ENCODE assay signal across 8 mouse cellular contexts in the genomic region with DNA sequence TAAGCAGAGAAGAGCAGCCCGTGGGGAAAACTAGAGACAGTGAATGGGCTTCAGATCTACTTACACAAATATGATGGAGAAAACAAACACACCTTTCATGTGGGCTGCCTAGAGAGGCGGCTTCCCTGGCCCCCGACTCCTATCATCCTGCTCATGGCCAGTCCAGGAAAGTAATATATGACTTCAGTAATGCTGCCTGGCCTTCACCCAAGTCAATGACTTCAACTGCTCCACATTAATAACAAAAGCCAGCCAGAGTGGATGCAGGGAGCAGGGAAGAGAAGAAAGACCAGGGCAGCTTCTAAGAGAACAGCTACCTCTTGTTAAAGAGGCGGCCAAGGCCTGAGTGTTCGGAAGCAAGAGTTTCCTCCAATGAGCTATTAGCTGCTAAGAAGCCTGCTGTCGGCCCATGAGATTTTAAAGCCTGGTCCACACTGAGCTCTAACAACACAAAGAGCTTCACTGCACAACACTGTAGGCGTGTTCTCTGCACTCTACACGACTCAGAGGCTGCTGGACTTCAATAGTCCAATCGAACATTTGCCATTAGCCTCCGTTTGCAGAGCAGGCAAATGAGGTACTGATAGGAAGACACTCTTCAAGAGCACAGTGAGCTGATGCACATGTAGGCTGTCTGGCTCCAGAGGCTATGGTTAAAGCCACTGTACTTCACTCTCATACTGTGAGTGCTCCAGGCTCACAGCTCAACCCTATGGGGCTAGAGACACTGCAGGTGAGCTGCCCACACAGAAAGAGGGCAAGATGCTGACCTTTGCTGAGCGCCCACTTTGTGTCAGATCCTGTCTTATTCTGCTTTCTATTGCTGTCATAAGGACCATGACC. TPM values are rescaled to one million over a fixed set of nuclear protein-coding genes. Genes with fewer than 3 reads are reported as not detected.
A peak's percentile ranks its signal among the peaks of the same experiment; 100 is the strongest.
DNase-seq lines count a peak whose midpoint lies in the region; ATAC-seq and TF ChIP-seq lines count a peak whose summit lies in the region.

No protein-coding gene starts in this region.

- H3K4me3 ChIP-seq in layer of hippocampus, adult 2 months = no peak overlapping the region
- H3K4me3 ChIP-seq in hindbrain, embryonic 13.5 days = no peak overlapping the region
- no peak overlapping the region for H3K4me3 ChIP-seq in neural tube, embryonic 12.5 days

- peak overlapping the region; percentile 76 for H3K27ac ChIP-seq in layer of hippocampus, adult 2 months
- H3K27ac ChIP-seq in hindbrain, embryonic 13.5 days = peak overlapping the region; percentile 70
- no peak overlapping the region for H3K27ac ChIP-seq in neural tube, embryonic 12.5 days

- peak overlapping the region; percentile 13; the same call in 1 of the 2 replicates for H3K4me2 ChIP-seq in hindbrain, embryonic 13.5 days
- no peak overlapping the region for H3K4me2 ChIP-seq in neural tube, embryonic 12.5 days (replicated peaks)

- H3K9me3 ChIP-seq in hindbrain, embryonic 13.5 days = no peaks in the 10 kb centered on the region
- H3K9me3 ChIP-seq in neural tube, embryonic 12.5 days = no peaks in the 10 kb centered on the region

- DNase-seq in layer of hippocampus, adult 2 months (ENCODE audit: low spot score in 2 of 2) = no peak
- DNase-seq in layer of hippocampus, postnatal 14 days (ENCODE audit: low spot score in 2 of 2) = no peak
- DNase-seq in brain, embryonic 14.5 days (ENCODE audit: low read depth) = peak; percentile 63
- no peak for DNase-seq in thymus, postnatal 0 days (ENCODE audit: low spot score)
- no peak for DNase-seq in right cerebral cortex, postnatal 10 days (ENCODE audit: low spot score in 2 of 2)
- no peak for DNase-seq in cerebellum, adult 9-10 months

- 61% methylated on average over 11 of the region's 11 CpGs for WGBS in hindbrain, embryonic 13.5 days
- WGBS in neural tube, embryonic 12.5 days = 58% methylated on average over 11 of the region's 11 CpGs

- H3K27me3 ChIP-seq in hindbrain, embryonic 13.5 days = no peaks in the 10 kb centered on the region
- H3K27me3 ChIP-seq in neural tube, embryonic 12.5 days (replicated peaks) = no peaks in the 10 kb centered on the region

- ATAC-seq in hindbrain, embryonic 13.5 days (ENCODE audit: low FRiP score) = peak; percentile 66
- ATAC-seq in neural tube, embryonic 12.5 days (ENCODE audit: low FRiP score, low read depth) = peak; percentile 67

- TF ChIP-seq POLR2A in brain, embryonic 14.5 days (IDR thresholded peaks at IDR 0.05; ENCODE audit: borderline replicate concordance, extremely low read depth, insufficient read depth, insufficient read length, poor library complexity, severe bottlenecking) = no peak

- no peaks in the 10 kb centered on the region for H3K36me3 ChIP-seq in hindbrain, embryonic 13.5 days
- no peaks in the 10 kb centered on the region for H3K36me3 ChIP-seq in neural tube, embryonic 12.5 days

- no peak overlapping the region for H3K9ac ChIP-seq in hindbrain, embryonic 13.5 days
- no peak overlapping the region for H3K9ac ChIP-seq in neural tube, embryonic 12.5 days

- TF ChIP-seq CTCF in layer of hippocampus, adult 2 months (conservative IDR thresholded peaks at IDR 0.05) = no peak
- TF ChIP-seq CTCF in brain, embryonic 14.5 days (IDR thresholded peaks at IDR 0.05; ENCODE audit: borderline replicate concordance, extremely low read depth, insufficient read depth, insufficient read length) = no peak

- H3K4me1 ChIP-seq in hindbrain, embryonic 13.5 days (replicated peaks) = peaks cover 42% of the 10 kb centered on the region
- peaks cover 9% of the 10 kb centered on the region for H3K4me1 ChIP-seq in neural tube, embryonic 12.5 days

RNA-seq across cellular contexts. Expression of a gene that starts 49.4 kb away (rescaled TPM):
- total RNA-seq in layer of hippocampus, adult 2 months (2021) = 10 to 100 TPM; 14.8 to 17.5 TPM
- total RNA-seq in layer of hippocampus, postnatal 14 days (2021) = 10 to 100 TPM; 19.2 to 21.1 TPM
- polyA plus RNA-seq in brain, embryonic 14.5 days (2012; rRNA removed) = 23.7 and 26.5 TPM in 2 replicates
- 9.7 and 10.4 TPM in 2 replicates for polyA plus RNA-seq in hindbrain, embryonic 13.5 days (2015; fragmentation: Nextera tagmentation; extraction: Ambion mirVana)
- polyA plus RNA-seq in neural tube, embryonic 12.5 days (2016; fragmentation: Nextera tagmentation; extraction: Ambion mirVana) = 15.8 and 17.6 TPM in 2 replicates
- 4.2 and 4.3 TPM in 2 replicates for polyA plus RNA-seq in thymus, postnatal 0 days (2015; fragmentation: Nextera tagmentation; extraction: Ambion mirVana)
